Mouse (Mus musculus) adrenal gland, adult 10 weeks (tissue): Measurements from ENCODE around the gene Gja1. TPM values are rescaled to one million over a fixed set of nuclear protein-coding genes. Genes with fewer than 3 reads are reported as not detected.

ENCODE experiments used
- polyA plus RNA-seq: library from polyadenylated mRNA; stranded (reverse); fragments of 350-450 nt; fragmentation: Illumina TruSeq; extraction: RNeasy Lipid Tissue Mini Kit (QIAGEN cat#74804); gene quantifications from one replicate; pipeline ENCODE4 v1.2.3, GENCODE M21; 2014; ENCODE audit warnings: low read depth, low replicate concordance

The Gja1 gene
- polyA plus RNA-seq: 368 TPM

GRCm38 (mm10) chr10:56377097-56377965 lies at the start of gene Gja1:
Gene Gja1, plus strand, starts transcription at chr10:56377330.

Other genes starting within 250 kb of the Gja1 start
- gene Tbc1d32, start 148.6 kb upstream of the Gja1 start, polyA plus RNA-seq: 20.3 TPM